Mouse (Mus musculus) ES-E14 (cell line): ENCODE measurements at regions not wholly inside any gene's neighbourhood (a gene's known extent, or its start where the extent isn't known, plus 50 kb on each side); places are given as distances from the start of the nearest gene placed in this dataset.

ENCODE experiments used
- DNase-seq: peaks from one replicate; pipeline ENCODE4 v3.0.0-alpha.2; 2013; ENCODE audit warnings: low read depth, low spot score
- H3K27ac ChIP-seq: 2 replicates; pipeline ENCODE4 v1.5.1; 2012; ENCODE audit warnings: low read depth, mild to moderate bottlenecking, low read length, moderate library complexity, mixed read lengths; ENCODE audit not compliant: poor library complexity, insufficient read depth, severe bottlenecking
- H3K36me3 ChIP-seq: 2 replicates; pipeline ENCODE4 v1.6.1; 2012; ENCODE audit warnings: mild to moderate bottlenecking, low read length, moderate library complexity, mixed read lengths; ENCODE audit not compliant: control insufficient read depth, poor library complexity, insufficient read depth, severe bottlenecking
- H3K4me1 ChIP-seq, 2 experiments: fragments of 150-350 bp in 1 of 2; sonication (generic) in 1 of 2; 2 replicates each; pipeline ENCODE4 v1.6.1; 2012; ENCODE audit warnings: low read length in 2 of 2, mild to moderate bottlenecking in 1 of 2, mixed read lengths in 1 of 2; ENCODE audit not compliant: control insufficient read depth in 2 of 2, insufficient read depth in 2 of 2, poor library complexity in 1 of 2
- H3K4me3 ChIP-seq, 2 experiments: fragments of 150-350 bp in 1 of 2; sonication (generic) in 1 of 2; 2 replicates each; pipeline ENCODE4 v1.5.1; 2012; ENCODE audit warnings: low read length in 2 of 2, low read depth in 1 of 2, mild to moderate bottlenecking in 1 of 2, mixed read lengths in 1 of 2; ENCODE audit not compliant: insufficient read depth in 1 of 2, poor library complexity in 1 of 2, severe bottlenecking in 1 of 2
- H3K9ac ChIP-seq: 2 replicates; pipeline ENCODE4 v1.6.1; 2012; ENCODE audit warnings: low read depth, mild to moderate bottlenecking, low read length, mixed read lengths; ENCODE audit not compliant: poor library complexity, insufficient read depth, severe bottlenecking
- H3K9me3 ChIP-seq: fragments of 150-350 bp; sonication (generic); 2 replicates; pipeline ENCODE4 v1.6.1; 2012; ENCODE audit warnings: low read depth, mild to moderate bottlenecking, low read length; ENCODE audit not compliant: control insufficient read depth, insufficient read depth
- CHD2 ChIP-seq: IDR thresholded peaks from 2 replicates; pipeline ENCODE4 v1.6.1; 2014; ENCODE audit warnings: mild to moderate bottlenecking, low read depth, low read length, inconsistent platforms
- HCFC1 ChIP-seq: IDR thresholded peaks from 2 replicates; pipeline ENCODE4 v1.6.1; 2012; ENCODE audit warnings: low read length, inconsistent platforms, borderline replicate concordance; ENCODE audit not compliant: insufficient read depth
- MAFK ChIP-seq: IDR thresholded peaks from 2 replicates; pipeline ENCODE4 v1.6.1; 2014; ENCODE audit warnings: mild to moderate bottlenecking, low read depth, low read length, inconsistent platforms; ENCODE audit not compliant: insufficient read depth
- ZC3H11A ChIP-seq: IDR thresholded peaks from 2 replicates; pipeline ENCODE4 v1.6.1; 2012; ENCODE audit warnings: low read depth, mild to moderate bottlenecking, inconsistent platforms, low read length, borderline replicate concordance
- ZNF384 ChIP-seq: IDR thresholded peaks from 2 replicates; pipeline ENCODE4 v1.6.1; 2012; ENCODE audit warnings: low read depth, low read length, inconsistent platforms
- in situ Hi-C, 2 experiments: fragments of 600-800 bp; cut with MboI; formaldehyde crosslinking; loops; one replicate each; pipeline ENCODE4 v1.15.1; 2025; ENCODE audit warnings: low sequenced_read_pairs in 2 of 2, inconsistent platforms in 1 of 2; ENCODE audit not compliant: unreplicated experiment in 2 of 2

DNA sequence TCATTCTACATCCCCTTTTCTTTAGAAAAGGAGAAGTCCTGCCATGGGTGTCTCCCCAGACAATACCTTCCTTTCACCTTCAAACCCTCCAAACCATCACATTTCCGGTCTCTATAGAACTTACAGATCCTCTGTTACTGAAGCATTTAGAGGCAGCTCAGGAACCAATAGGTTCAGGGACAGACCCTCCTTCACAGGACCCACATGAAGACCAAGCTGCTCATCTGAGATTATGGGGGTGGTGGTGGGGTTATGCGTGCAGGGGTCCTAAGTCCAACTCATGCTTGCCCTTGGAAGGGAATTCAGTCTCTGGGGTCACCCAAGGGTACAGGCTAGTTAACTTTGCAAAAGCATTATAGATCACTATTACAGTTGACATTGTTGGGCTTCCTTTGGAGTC is 203.3 kb downstream of the Cdh19 start:
- H3K4me3 ChIP-seq: no peak overlapping the region
- no peak overlapping the region for H3K9ac ChIP-seq
- in situ Hi-C loops: no loop called here
- H3K36me3 ChIP-seq: peaks cover 2% of the 10 kb centered on the region; the same call in 1 of the 2 replicates
- DNase-seq: peak; percentile 24
- H3K9me3 ChIP-seq: no peaks in the 10 kb centered on the region
- TF ChIP-seq ZC3H11A (no peak), CHD2 (no peak), MAFK (no peak), ZNF384 (no peak), HCFC1 (no peak)
- H3K27ac ChIP-seq: peak overlapping the region; percentile 91
- H3K4me1 ChIP-seq: peaks cover 2% of the 10 kb centered on the region in 2 experiments; a peak in 2 of 4 replicates

DNA sequence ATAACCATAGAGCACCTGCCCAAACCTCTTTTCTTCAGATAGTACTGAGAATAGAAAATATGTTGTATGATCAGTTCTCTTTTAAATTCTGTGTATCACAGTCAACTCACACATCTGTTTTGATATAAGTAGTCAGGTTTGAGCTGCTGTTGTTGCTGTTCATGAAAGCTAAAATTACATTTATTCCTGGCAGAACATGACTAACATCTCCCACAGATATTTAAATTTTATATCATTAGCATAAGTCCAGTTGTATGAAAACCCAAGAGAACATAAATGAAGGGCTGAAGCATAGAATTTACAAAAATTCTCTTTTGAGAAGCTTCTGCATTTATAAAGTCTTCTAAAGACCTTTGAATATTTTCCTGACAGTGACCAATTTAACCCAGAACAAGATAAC is 252.5 kb downstream of the Cdh19 start:
- no peak for DNase-seq
- in situ Hi-C loops: no loop called here
- Histone ChIP-seq H3K9me3 (no peaks in the 10 kb centered on the region), H3K27ac (no peak overlapping the region), H3K4me3 (no peak overlapping the region), H3K36me3 (no peaks in the 10 kb centered on the region), H3K4me1 (no peaks in the 10 kb centered on the region), H3K9ac (no peak overlapping the region)
- TF ChIP-seq HCFC1 (no peak), MAFK (no peak), CHD2 (no peak), ZNF384 (no peak), ZC3H11A (no peak)
